Mouse (Mus musculus): ENCODE measurements around the gene Bmi1. TPM values are rescaled to one million over a fixed set of nuclear protein-coding genes. Genes with fewer than 3 reads are reported as not detected.

Gene Bmi1
- total and polyA plus RNA-seq, 2 experiments from 2014 or later, result 17.4 to 92.2 TPM

GRCm38 (mm10) chr2:18692548-18692947 is 15.7 kb downstream of the Bmi1 start:
- TF ChIP-seq CTCF (IDR thresholded peaks at IDR 0.05; ENCODE audit: low read depth), result no peak
- peaks cover 70% of the 10 kb centered on the region for H3K27me3 ChIP-seq (ENCODE audit: insufficient read depth, low read length)
- ATAC-seq, result no peak

GRCm38 (mm10) chr2:18693491-18693870 is 16.7 kb downstream of the Bmi1 start:
- peaks cover 68% of the 10 kb centered on the region for H3K27me3 ChIP-seq (ENCODE audit: insufficient read depth, low read length)
- WGBS, result 2% methylated on average over 5 of the region's 5 CpGs
- no peak for ATAC-seq

More at GRCm38 (mm10) chr2:18692548-18692947, 15.7 kb downstream of the Bmi1 start:
- Histone ChIP-seq H3K4me3 (ENCODE audit: low read depth, low read length) (no peak overlapping the region), H3K4me2 (ENCODE audit: low read depth) (no peak overlapping the region), H3K9me3 (ENCODE audit: low read length) (no peaks in the 10 kb centered on the region), H3K9ac (no peak overlapping the region), H3K4me1 (ENCODE audit: insufficient read depth) (0 out of 2 replicates have a peak, but pooled peaks cover 5% of the 10 kb centered on the region), H3K27ac (ENCODE audit: low read depth, low read length) (no peak overlapping the region), H3K36me3 (ENCODE audit: insufficient read depth) (no peaks in the 10 kb centered on the region)
- WGBS, result 5% methylated on average over 1 of the region's 1 CpGs
- DNase-seq, result peak; percentile 32

GRCm38 (mm10) chr2:18693871-18694610 is 17.2 kb downstream of the Bmi1 start, which contains the start of gene Spag6:
Gene Spag6 (plus strand): TSS chr2:18694032.
- TF ChIP-seq CTCF (IDR thresholded peaks at IDR 0.05; ENCODE audit: low read depth), result no peak
- peak; percentile 54 for ATAC-seq
- Histone ChIP-seq H3K36me3 (ENCODE audit: insufficient read depth) (no peaks in the 10 kb centered on the region), H3K27me3 (ENCODE audit: insufficient read depth, low read length) (peaks cover 68% of the 10 kb centered on the region), H3K27ac (ENCODE audit: low read depth, low read length) (no peak within 1 kb of the TSS; the same call in 1 of the 2 replicates), H3K4me3 (ENCODE audit: low read depth, low read length) (peak within 1 kb of the TSS; percentile 46), H3K4me1 (ENCODE audit: insufficient read depth) (0 out of 2 replicates have a peak, but pooled peaks cover 5% of the 10 kb centered on the region), H3K4me2 (ENCODE audit: low read depth) (peak within 1 kb of the TSS; percentile 82), H3K9ac (peak within 1 kb of the TSS; percentile 52), H3K9me3 (ENCODE audit: low read length) (no peaks in the 10 kb centered on the region)
- DNase-seq, result peak; percentile 74
- WGBS, result 3% methylated on average over 60 of the region's 61 CpGs

More at GRCm38 (mm10) chr2:18693491-18693870, 16.7 kb downstream of the Bmi1 start:
- H3K4me1 ChIP-seq (ENCODE audit: insufficient read depth), result 0 out of 2 replicates have a peak, but pooled peaks cover 5% of the 10 kb centered on the region
- H3K36me3 ChIP-seq (ENCODE audit: insufficient read depth), result no peaks in the 10 kb centered on the region
- TF ChIP-seq CTCF (IDR thresholded peaks at IDR 0.05; ENCODE audit: low read depth), result no peak
- peak overlapping the region; percentile 82 for H3K4me2 ChIP-seq (ENCODE audit: low read depth)
- H3K9ac ChIP-seq, result no peak overlapping the region
- peak overlapping the region; percentile 46 for H3K4me3 ChIP-seq (ENCODE audit: low read depth, low read length)
- H3K27ac ChIP-seq (ENCODE audit: low read depth, low read length), result no peak overlapping the region
- DNase-seq, result no peak
- no peaks in the 10 kb centered on the region for H3K9me3 ChIP-seq (ENCODE audit: low read length)

GRCm38 (mm10) chr2:18694611-18694950 is 17.8 kb downstream of the Bmi1 start:
- H3K27ac ChIP-seq (ENCODE audit: low read depth, low read length), result no peak overlapping the region
- WGBS, result 1% methylated on average over 20 of the region's 20 CpGs
- ATAC-seq (peak; percentile 10; the same call in 1 of the 2 replicates), DNase-seq (no peak)
- H3K36me3 ChIP-seq (ENCODE audit: insufficient read depth), result no peaks in the 10 kb centered on the region
- H3K9me3 ChIP-seq (ENCODE audit: low read length), result no peaks in the 10 kb centered on the region
- H3K4me3 ChIP-seq (ENCODE audit: low read depth, low read length), result peak overlapping the region; percentile 46
- H3K4me1 ChIP-seq (ENCODE audit: insufficient read depth), result 0 out of 2 replicates have a peak, but pooled peaks cover under 1% of the 10 kb centered on the region
- H3K27me3 ChIP-seq (ENCODE audit: insufficient read depth, low read length), result peaks cover 69% of the 10 kb centered on the region
- peak overlapping the region; percentile 52 for H3K9ac ChIP-seq
- H3K4me2 ChIP-seq (ENCODE audit: low read depth), result peak overlapping the region; percentile 82
- TF ChIP-seq CTCF (IDR thresholded peaks at IDR 0.05; ENCODE audit: low read depth), result no peak

GRCm38 (mm10) chr2:18695163-18695562 is 18.3 kb downstream of the Bmi1 start:
- H3K27ac ChIP-seq (ENCODE audit: low read depth, low read length), result no peak overlapping the region
- no peak overlapping the region for H3K4me3 ChIP-seq (ENCODE audit: low read depth, low read length)
- no peak for ATAC-seq
- peaks cover 73% of the 10 kb centered on the region for H3K27me3 ChIP-seq (ENCODE audit: insufficient read depth, low read length)
- TF ChIP-seq CTCF (IDR thresholded peaks at IDR 0.05; ENCODE audit: low read depth), result no peak
- no peak overlapping the region for H3K9ac ChIP-seq
- H3K9me3 ChIP-seq (ENCODE audit: low read length), result no peaks in the 10 kb centered on the region
- no peaks in the 10 kb centered on the region for H3K4me1 ChIP-seq (ENCODE audit: insufficient read depth)
- no peak for DNase-seq
- H3K4me2 ChIP-seq (ENCODE audit: low read depth), result 0 out of 2 replicates have a peak overlapping the region, but pooled peaks have one; percentile 82
- no peaks in the 10 kb centered on the region for H3K36me3 ChIP-seq (ENCODE audit: insufficient read depth)
- WGBS, result 5% methylated on average over 8 of the region's 8 CpGs

GRCm38 (mm10) chr2:18695629-18696150 is 18.9 kb downstream of the Bmi1 start:
- no peaks in the 10 kb centered on the region for H3K4me1 ChIP-seq (ENCODE audit: insufficient read depth)
- no peaks in the 10 kb centered on the region for H3K9me3 ChIP-seq (ENCODE audit: low read length)
- H3K9ac ChIP-seq, result no peak overlapping the region
- no peak overlapping the region for H3K4me2 ChIP-seq (ENCODE audit: low read depth)
- H3K36me3 ChIP-seq (ENCODE audit: insufficient read depth), result no peaks in the 10 kb centered on the region
- no peak overlapping the region for H3K27ac ChIP-seq (ENCODE audit: low read depth, low read length)
- 8% methylated on average over 7 of the region's 7 CpGs for WGBS
- DNase-seq (peak; percentile 48), ATAC-seq (no peak)
- no peak overlapping the region for H3K4me3 ChIP-seq (ENCODE audit: low read depth, low read length)
- no peak for TF ChIP-seq CTCF (IDR thresholded peaks at IDR 0.05; ENCODE audit: low read depth)
- peaks cover 77% of the 10 kb centered on the region for H3K27me3 ChIP-seq (ENCODE audit: insufficient read depth, low read length)
